ENCODE assay signal across 37 mouse cellular contexts in the genomic region with DNA sequence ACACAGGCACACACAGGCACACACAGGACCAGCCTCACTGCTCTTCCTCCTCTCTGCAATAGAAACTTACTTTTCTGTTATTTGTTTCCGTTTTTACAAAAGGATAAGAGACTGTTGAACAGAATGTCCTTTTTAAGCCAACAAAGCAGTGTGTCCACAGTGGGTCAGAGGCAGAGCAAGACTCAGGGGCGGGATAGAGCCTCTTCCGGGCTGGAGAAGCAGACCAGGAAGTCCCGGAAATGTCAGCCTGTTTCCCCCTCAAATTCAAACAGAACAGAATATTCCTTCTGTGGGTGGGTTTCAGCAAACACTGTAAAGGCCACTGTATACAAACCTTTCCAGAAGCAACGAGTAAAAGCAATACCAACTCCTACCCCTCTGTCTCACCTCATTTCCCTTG. TPM values are rescaled to one million over a fixed set of nuclear protein-coding genes. Genes with fewer than 3 reads are reported as not detected.
DNase-seq lines count a peak whose midpoint lies in the region; ATAC-seq and TF ChIP-seq lines count a peak whose summit lies in the region.
"Had no signal": no experiment of that assay in that cellular context is flagged by ENCODE, and none has a peak within 500 bp of the region (broad histone marks: within the 10 kb centered on the region; RNA-seq: fewer than 3 reads in every experiment).

No protein-coding gene starts in this region.

- no peak for ATAC-seq in kidney, embryonic 15.5 days (replicated peaks; ENCODE audit: low FRiP score)
- ATAC-seq in megakaryocyte, adult 5-6 weeks (ENCODE audit: poor library complexity, severe bottlenecking), result peak; percentile 67; the same call in 1 of the 2 replicates
- ATAC-seq: forebrain, embryonic 16.5 days; hindbrain, embryonic 16.5 days; lung, postnatal 0 days had no signal

- H3K9ac ChIP-seq in kidney, embryonic 15.5 days, result no peak overlapping the region
- H3K9ac ChIP-seq: embryonic facial prominence, embryonic 12.5 days; heart, embryonic 12.5 days; liver, embryonic 15.5 days; midbrain, embryonic 12.5 days had no signal

- 0 out of 2 replicates have a peak overlapping the region, but pooled peaks have one; percentile 18 for H3K27ac ChIP-seq in kidney, embryonic 15.5 days
- 0 out of 2 replicates have a peak overlapping the region, but pooled peaks have one; percentile 0 for H3K27ac ChIP-seq in bone marrow macrophage, adult 2 months (ENCODE audit: insufficient read depth, low read depth, low read length)
- H3K27ac ChIP-seq in hindbrain, embryonic 10.5 days, result no peak overlapping the region
- H3K27ac ChIP-seq: embryonic facial prominence, embryonic 12.5 days; forebrain, embryonic 10.5 days; liver, embryonic 15.5 days; midbrain, embryonic 12.5 days had no signal

- TF ChIP-seq CTCF in bone marrow macrophage, adult 2 months (IDR thresholded peaks at IDR 0.05; ENCODE audit: low read depth, low read length), result no peak

- no peak overlapping the region for H3K4me2 ChIP-seq in kidney, embryonic 15.5 days
- H3K4me2 ChIP-seq: embryonic facial prominence, embryonic 12.5 days; heart, embryonic 12.5 days; liver, embryonic 15.5 days; midbrain, embryonic 12.5 days had no signal

- WGBS in kidney, embryonic 15.5 days, result 51% methylated on average over 5 of the region's 5 CpGs
- 77% methylated on average over 5 of the region's 5 CpGs for WGBS in hindbrain, embryonic 10.5 days

- no peak for DNase-seq in kidney, adult 9 months
- DNase-seq in adipocyte (ENCODE audit: low spot score), result peak; percentile 49
- DNase-seq in hindbrain, embryonic 10.5 days (ENCODE audit: low spot score), result no peak
- DNase-seq in adrenal gland, adult 18-20 months (ENCODE audit: low spot score in 2 of 2), result no peak
- DNase-seq: adrenal gland, adult 8-10 months; cerebellum, adult 8-10 months; cerebellum, postnatal 25 days; heart, postnatal 10 days; kidney, adult 2 months; kidney, postnatal 14 days; layer of hippocampus, adult 9-11 months; lung, postnatal 4 days; thymus, postnatal 4 days had no signal

- no peaks in the 10 kb centered on the region for H3K9me3 ChIP-seq in kidney, embryonic 15.5 days (replicated peaks)
- no peaks in the 10 kb centered on the region for H3K9me3 ChIP-seq in hindbrain, embryonic 10.5 days
- H3K9me3 ChIP-seq: embryonic facial prominence, embryonic 12.5 days; forebrain, embryonic 10.5 days; heart, embryonic 12.5 days; liver, embryonic 15.5 days; midbrain, embryonic 12.5 days had no signal

- H3K4me1 ChIP-seq in kidney, embryonic 15.5 days, result no peaks in the 10 kb centered on the region
- peaks cover 33% of the 10 kb centered on the region for H3K4me1 ChIP-seq in bone marrow macrophage, adult 2 months (ENCODE audit: control insufficient read depth, insufficient read depth, low read length)
- no peaks in the 10 kb centered on the region for H3K4me1 ChIP-seq in hindbrain, embryonic 10.5 days (replicated peaks)
- H3K4me1 ChIP-seq: embryonic facial prominence, embryonic 12.5 days; forebrain, embryonic 10.5 days; heart, embryonic 12.5 days; liver, embryonic 15.5 days; midbrain, embryonic 12.5 days had no signal

- H3K36me3 ChIP-seq in kidney, embryonic 15.5 days, result no peaks in the 10 kb centered on the region
- no peaks in the 10 kb centered on the region for H3K36me3 ChIP-seq in hindbrain, embryonic 10.5 days
- H3K36me3 ChIP-seq: embryonic facial prominence, embryonic 12.5 days; forebrain, embryonic 10.5 days; heart, embryonic 12.5 days; liver, embryonic 15.5 days; midbrain, embryonic 12.5 days had no signal

- H3K27me3 ChIP-seq in kidney, embryonic 15.5 days, result no peaks in the 10 kb centered on the region
- no peaks in the 10 kb centered on the region for H3K27me3 ChIP-seq in hindbrain, embryonic 10.5 days (ENCODE audit: insufficient read depth, poor library complexity, severe bottlenecking)
- H3K27me3 ChIP-seq: embryonic facial prominence, embryonic 12.5 days; heart, embryonic 12.5 days; liver, embryonic 15.5 days; midbrain, embryonic 12.5 days had no signal

- TF ChIP-seq POLR2A in bone marrow macrophage, adult 2 months (IDR thresholded peaks at IDR 0.05; ENCODE audit: borderline replicate concordance, low read depth, low read length), result no peak

- no peak overlapping the region for H3K4me3 ChIP-seq in kidney, embryonic 15.5 days (replicated peaks)
- no peak overlapping the region for H3K4me3 ChIP-seq in bone marrow macrophage, adult 2 months (ENCODE audit: insufficient read depth, low read length)
- no peak overlapping the region for H3K4me3 ChIP-seq in hindbrain, embryonic 10.5 days
- H3K4me3 ChIP-seq: embryonic facial prominence, embryonic 12.5 days; forebrain, embryonic 10.5 days; heart, embryonic 12.5 days; liver, embryonic 15.5 days; midbrain, embryonic 12.5 days had no signal

RNA-seq across cellular contexts. Expression of gene Mepe, which starts 26.7 kb away (rescaled TPM):
- polyA plus RNA-seq in kidney, embryonic 15.5 days (2015; fragmentation: Nextera tagmentation; extraction: Ambion mirVana), result 0.15 TPM in 1 of 2 replicates, not detected in the other
- not detected in 2 replicates for polyA plus RNA-seq in bone marrow macrophage, adult 2 months (2012; ENCODE audit: insufficient read depth, insufficient read length, missing spikeins)
- total RNA-seq in megakaryocyte, adult 5-6 weeks (2015), result not detected in 2 replicates
- not detected in 2 replicates for total RNA-seq in megakaryocyte, adult 5-6 weeks (2017)
- not detected in 2 replicates for polyA plus RNA-seq in hindbrain, embryonic 10.5 days (2016; fragmentation: Nextera tagmentation; extraction: Ambion mirVana)
- total RNA-seq in adrenal gland, adult 18-20 months (2021), result not detected
- total RNA-seq: adrenal gland, adult 8-10 months; adrenal gland, postnatal 4 days; gastrocnemius, adult 8-10 months; heart, postnatal 10 days; left cerebral cortex, postnatal 10 days; liver, adult 2 months; monocyte, adult 5-6 weeks had no signal
- polyA plus RNA-seq: embryonic facial prominence, embryonic 12.5 days; forebrain, embryonic 10.5 days; forebrain, embryonic 16.5 days; gonadal fat pad, adult 2 months; heart, embryonic 12.5 days; hindbrain, embryonic 11.5 days; hindbrain, embryonic 16.5 days; intestine, embryonic 14.5 days; kidney, adult 2 months; limb, embryonic 11.5 days; liver, adult 2 months; liver, embryonic 15.5 days; lung, postnatal 0 days; midbrain, embryonic 12.5 days; neural tube, embryonic 14.5 days; stomach, embryonic 14.5 days; testis, adult 2 months; thymus, postnatal 0 days had no signal

RNA-seq across cellular contexts. Expression of gene Ibsp, which starts 52.9 kb away (rescaled TPM):
- 0.14 and 160 TPM in 2 replicates for polyA plus RNA-seq in kidney, embryonic 15.5 days (2015; fragmentation: Nextera tagmentation; extraction: Ambion mirVana)
- not detected in 2 replicates for polyA plus RNA-seq in bone marrow macrophage, adult 2 months (2012; ENCODE audit: insufficient read depth, insufficient read length, missing spikeins)
- total RNA-seq in megakaryocyte, adult 5-6 weeks (2015), result 2.2 and 2.8 TPM in 2 replicates
- 2.6 and 3.0 TPM in 2 replicates for total RNA-seq in megakaryocyte, adult 5-6 weeks (2017)
- polyA plus RNA-seq in hindbrain, embryonic 10.5 days (2016; fragmentation: Nextera tagmentation; extraction: Ambion mirVana), result 0.12 TPM in 1 of 2 replicates, not detected in the other
- under 1 TPM in 1 of 2 experiments, not detected in 1; 0.43 TPM for total RNA-seq in adrenal gland, adult 18-20 months (2021)
- total RNA-seq: gastrocnemius, adult 8-10 months; heart, postnatal 10 days; liver, adult 2 months; monocyte, adult 5-6 weeks had no signal
- polyA plus RNA-seq: forebrain, embryonic 10.5 days; gonadal fat pad, adult 2 months; heart, embryonic 12.5 days; kidney, adult 2 months; limb, embryonic 11.5 days; liver, adult 2 months; liver, embryonic 15.5 days; midbrain, embryonic 12.5 days had no signal
